Mouse (Mus musculus) CD4-positive helper T cell, adult 2 months (primary cell): Measurements from ENCODE around the gene Wnt9a.
"Not testable (repeated sequence)": the region's sequence is repeated elsewhere in the genome, so short reads cannot be mapped to it uniquely, and the experiment has no call there.

Source experiments
- DNase-seq: peaks from one replicate; pipeline ENCODE4 v3.0.0-alpha.2; 2012; ENCODE audit warnings: low read depth, missing footprints, low spot score

Gene Wnt9a

DNA sequence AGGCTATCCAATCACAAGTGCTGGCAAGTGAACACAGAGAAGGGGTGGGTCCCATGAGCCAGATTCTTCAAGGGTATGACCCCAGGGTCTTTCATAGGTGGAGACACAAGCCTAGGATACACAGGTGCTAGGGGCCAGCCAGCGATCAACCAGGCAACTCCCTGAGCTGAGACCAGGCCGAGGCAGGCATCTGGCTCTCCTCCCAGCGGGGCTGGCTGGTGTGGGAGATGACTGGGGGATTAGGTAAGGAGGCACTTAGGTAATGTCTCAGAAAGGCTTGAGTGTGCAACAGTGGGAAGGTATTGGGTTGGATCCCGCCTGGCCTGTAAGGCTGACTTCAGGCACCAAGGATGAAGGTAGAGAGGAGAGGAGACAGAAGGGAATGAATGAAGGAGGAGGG lies 28.4 kb downstream of the Wnt9a start:
- DNase-seq = no peak

DNA sequence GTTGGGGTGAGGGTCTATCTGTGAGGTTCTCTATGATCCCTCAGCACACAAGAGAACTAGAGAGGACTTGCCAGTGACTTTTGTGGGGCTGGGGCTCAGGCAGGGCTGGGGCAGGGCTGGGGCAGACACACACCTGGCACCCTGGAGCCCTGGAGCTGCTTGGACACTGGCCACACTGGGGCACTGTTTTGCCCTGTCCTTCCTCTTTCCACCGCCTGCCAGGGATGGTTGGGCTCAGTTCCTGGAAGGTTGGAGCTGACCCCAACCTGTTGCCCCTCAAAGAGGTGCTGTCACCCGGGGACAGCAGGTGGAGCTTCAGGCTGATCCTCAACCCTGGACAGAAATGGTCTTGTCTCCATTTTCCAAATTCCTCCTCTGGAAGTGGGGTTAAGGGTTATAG lies 29.2 kb downstream of the Wnt9a start:
- DNase-seq = no peak

DNA sequence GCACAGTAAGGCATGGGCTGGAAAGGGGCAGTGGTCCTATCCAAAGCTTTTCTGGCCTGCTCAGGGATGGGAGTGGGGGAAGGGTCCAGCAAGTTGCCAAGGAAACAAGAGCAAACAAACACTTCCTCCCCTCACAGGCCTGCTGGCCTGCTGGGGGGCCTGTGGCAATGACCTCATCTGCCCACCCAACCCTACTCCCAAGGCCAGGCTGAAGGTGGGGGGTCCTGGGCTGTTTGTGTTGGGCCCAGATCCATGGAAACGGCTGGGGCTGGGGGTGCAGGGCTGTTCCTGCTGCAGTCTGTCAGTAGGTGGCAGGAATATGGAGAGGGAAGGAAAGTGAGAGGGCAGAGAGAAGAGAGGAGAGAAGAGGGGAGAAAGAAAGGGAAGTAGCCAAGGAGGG lies 29.7 kb downstream of the Wnt9a start:
- no peak for DNase-seq

DNA sequence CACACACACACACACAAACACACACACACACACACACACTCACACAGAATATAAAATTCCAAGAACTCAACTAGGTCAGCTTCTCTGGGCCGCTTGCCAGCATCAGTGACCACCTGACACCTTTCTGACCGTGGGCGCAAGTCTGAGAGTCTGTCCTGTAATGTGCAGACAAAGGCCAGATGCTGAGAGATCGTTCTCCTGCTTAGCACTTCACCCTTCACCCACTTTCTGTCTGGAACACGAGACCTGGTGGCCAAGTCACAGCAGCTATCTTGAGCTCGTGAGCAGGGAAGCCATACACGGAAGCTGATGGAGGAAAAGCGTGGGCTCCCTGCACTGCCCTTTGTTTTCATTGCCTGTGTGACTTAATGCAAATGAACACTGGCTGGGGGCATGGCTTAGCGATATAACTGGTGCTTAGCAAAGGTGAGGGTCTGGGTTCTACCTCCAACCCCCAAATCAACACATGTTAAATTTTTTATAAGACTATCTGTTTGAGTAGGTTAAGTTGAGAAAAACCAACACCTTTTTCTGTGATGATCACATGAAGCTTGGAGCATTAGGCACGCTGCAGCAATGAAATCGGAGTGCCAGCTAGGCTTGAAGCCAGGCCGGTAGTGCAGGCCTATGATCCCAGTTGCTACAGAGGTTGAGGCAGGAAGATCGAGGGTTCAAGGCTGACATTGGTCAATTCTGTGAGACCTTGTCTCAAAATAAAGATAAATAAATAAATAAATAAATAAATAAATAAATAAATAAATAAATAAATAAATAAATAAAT lies 31.4 kb downstream of the Wnt9a start:
- DNase-seq = no peak

DNA sequence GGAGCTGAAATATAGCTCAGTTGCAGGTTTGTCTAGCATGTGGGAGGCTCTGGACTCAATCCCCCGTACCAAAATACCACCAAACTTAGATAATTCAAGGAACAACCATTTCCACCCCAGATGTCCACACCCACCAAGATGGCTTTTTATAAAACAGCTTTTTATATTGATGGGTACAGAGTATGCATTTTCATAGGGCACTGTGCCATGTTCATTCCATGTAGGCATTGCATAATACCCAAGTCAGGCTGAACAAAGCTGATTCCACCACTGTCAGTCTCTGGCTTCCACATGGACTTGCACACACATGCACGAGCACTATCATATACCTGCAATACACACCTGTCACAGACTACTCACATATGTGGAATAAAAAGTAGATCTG lies 32.0 kb downstream of the Wnt9a start:
- DNase-seq = no peak

DNA sequence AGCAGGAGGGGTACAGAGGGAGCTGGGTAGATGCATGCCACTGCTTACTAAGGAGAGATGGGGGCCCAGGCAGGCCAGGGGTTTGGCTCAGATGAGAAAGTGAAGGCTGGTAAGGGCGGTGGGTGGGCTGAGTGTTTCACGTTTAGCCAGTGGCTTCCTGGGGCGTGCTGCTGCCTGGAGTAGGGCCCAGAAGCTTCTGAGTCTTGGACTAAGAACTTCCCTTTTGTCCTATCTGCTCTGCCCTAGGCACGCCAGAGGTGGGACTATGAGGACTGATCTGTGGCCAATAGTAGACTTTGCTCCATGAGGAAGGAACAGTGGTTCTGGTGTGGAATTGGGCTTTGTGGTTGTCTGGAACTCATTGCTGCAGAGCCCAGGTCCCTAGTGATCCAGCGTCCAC lies 36.2 kb downstream of the Wnt9a start:
- DNase-seq = no peak

DNA sequence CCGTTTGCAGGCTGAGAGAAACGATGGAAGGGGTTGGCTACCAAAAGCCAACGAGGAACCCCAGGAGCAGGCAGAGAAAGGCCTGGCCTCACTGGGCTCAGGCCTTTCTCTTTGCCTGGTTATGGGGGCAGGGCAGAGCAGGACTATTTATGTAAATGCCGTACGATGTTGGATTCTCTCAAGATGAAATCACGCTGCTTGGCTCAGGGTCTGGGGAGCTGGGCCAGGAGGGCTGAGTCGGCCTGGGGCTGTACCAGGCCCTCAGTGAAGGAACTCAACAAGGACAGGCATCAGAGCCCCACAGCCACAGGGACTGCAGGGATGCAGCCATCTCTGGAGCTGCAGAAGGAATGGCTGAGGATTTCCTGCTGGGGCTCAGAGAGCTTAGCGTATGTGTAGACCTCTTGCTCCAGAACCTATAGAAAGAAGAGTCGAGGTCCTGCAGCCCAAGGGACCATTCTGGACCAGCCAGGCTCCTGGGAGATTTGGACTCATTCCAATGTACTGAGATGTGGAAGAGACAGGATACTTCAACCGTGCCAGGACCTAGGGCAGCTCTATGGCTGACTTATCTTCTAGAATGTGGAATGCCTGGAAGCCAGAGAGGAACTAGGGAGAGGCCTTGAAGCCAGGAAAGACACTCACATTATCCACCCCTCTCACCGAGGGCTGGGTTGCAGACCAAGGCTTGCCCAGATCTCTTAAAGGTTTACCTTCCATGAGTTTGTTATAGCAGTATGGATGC lies 39.6 kb downstream of the Wnt9a start:
- DNase-seq = no peak

DNA sequence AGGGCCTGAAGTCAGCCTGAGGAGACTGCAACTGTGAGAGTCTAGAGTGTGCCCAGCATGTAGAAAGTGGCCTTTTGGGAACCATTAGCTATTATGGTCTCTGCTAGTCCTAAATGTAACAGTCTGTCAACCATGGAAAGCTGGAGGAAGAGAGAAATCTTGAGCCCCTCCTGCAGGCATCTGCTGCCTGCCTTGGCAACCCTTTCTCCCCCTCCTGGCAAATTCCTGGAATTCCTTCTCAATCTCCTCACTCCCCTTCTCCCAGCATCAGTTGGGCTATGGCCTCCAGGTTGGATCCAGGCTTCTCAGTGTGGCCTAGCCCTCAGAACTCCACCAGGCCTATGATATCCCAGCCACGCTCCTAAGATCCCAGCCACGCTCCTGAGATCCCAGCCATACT lies 43.6 kb downstream of the Wnt9a start:
- DNase-seq = no peak

DNA sequence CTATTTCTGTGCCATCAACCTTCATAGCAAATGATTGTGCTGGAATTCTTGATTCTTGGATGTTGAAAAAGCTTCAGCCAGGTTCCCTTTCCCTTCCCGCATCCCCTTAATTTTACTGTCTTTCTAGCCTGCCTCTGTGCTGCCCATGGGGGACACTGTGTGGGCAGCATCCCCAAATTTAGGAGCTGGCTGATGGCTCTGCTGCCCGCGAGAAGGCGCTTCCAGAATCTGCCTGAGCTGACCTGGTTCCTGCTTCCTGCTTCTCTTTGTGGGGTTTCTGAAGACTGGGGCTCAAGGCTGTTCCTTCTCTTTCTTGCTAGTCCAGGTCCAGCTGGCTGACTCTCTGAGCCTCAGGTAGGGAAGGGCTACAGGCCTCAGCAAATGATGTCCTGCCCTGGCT lies 48.1 kb downstream of the Wnt9a start:
- DNase-seq = no peak

DNA sequence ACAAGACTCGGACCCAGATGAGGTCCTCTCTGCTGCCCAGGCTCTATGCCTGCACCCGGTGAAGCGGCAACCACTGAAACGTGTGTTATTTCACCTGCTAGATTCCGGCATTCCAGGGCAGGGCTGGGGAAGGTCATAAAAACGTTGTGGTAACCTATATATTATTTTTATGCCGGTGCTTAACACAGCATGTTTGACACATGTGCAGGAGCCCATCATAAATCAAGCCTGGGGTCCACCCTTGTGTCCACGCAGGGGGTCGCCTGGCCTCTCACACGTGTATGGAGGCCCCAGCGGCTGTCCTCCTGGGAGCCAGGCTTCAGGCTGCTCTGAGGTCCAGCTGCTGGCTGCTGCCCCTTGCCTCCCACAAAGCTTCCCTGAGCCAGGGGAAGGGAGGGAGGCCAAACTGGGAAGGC lies 50.2 kb downstream of the Wnt9a start:
- no peak for DNase-seq

DNA sequence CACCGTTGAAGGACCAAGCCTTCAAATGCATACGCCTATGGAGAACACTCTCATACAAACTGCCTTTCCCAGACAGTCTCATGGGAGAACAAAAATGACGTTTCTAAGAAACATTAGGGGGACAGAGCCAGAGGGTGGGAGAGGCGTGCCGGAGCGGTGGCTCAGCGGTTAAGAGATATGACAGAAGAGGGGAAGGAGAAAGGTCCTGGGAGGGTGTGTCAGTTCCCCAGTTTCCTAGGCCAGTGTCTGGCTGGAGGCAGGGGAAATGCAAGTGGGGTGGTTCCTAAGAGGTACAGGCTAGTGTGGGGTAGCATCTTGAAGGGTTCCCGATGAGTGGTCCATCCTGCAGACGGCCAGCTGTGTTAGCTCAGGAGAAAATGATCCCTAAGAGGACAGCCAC lies 54.6 kb downstream of the Wnt9a start:
- DNase-seq = no peak

DNA sequence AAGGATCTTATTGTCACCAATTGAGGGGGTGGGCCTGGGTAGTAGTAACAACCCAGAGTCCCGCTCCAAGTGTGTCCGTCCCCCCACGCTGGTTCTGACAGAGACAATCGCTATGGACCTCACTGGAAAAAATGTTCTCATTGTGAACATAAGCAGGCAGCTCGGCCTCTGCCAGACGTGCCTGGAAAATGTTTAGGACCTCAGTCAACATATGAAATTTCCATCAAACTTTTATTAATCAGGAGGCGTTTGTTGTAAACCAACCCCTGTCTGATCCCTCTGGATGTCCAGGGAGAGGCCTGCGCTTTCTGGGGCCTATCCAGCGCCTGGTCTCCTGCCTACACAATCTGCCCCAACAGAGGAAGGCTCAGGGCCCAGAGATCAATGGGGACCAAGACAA lies 57.3 kb downstream of the Wnt9a start:
- no peak for DNase-seq

DNA sequence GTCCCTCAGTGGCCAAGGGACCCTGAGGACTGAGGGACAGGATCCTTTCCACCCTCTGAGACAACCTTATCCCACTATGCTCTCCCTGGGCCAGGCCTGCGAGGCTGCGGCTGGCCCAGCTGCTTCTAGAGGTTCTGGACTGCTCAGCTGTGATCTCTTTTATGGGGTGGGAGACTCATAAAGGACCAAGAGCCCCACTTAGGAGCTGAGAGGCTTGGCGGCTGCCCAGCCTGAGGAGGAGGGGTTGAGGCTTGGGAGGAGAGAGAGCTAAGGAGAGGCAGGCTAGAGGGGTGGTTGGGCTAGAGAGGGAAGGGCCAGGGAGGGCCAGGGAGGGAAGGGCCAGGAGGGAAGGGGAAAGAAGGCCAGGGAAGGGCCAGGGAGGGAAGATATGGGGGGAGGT lies 57.7 kb downstream of the Wnt9a start:
- no peak for DNase-seq

DNA sequence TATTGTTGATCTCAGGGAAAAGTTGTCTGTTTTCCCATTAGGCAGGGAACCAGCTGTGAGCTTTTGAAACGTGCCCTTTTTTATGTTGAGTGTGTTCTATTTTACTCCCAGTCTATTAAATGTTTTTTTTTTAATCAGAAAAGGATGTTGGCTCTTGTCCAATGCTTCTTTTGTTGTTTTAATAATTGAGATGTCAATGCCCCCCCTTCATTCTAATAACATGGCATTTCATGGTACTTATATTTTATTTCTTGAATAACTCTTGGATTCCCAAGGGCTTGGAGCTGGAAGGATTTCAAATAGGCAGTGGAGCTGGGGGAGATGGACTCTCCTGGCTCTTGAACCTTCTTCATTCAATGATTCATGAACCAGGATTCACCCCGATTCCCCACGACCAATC lies 59.3 kb downstream of the Wnt9a start:
- no peak for DNase-seq

DNA sequence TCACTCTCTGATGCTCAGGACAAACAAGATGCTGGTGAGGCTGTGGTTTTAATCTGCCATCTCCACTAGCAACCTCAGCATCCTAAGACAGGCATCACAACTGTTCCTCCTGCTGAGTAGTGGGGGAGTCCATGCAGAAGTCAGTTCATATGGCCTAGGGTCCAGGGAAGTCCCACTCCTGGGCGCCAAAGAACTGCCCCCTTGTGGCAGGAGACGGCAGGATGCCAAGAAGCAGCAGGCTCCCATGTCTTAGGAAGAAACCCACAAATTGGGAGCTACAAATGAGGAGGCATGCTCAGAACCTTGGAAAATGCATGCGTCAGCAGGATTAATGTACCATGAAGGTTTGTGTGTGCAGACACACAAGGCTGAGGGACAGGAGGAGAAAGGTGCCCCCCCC lies 59.9 kb downstream of the Wnt9a start:
- DNase-seq = no peak

DNA sequence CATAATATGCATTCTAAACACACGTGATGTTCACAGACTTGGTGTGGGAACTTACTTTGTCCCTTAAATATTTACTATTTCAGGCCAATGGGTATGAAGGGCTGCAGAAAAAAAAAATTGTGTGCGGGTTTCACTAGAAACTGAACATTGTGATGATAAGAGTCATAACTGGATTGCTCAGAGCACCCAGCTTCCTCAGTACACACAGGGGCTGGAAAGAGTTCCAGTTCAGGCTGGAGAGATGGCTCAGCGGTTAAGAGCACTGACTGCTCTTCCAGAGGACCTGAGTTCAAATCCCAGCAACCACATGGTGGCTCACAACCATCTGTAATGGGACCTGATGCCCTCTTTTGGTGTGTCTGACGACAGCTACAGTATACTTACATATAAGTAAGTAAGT lies 61.2 kb downstream of the Wnt9a start:
- not testable (repeated sequence) for DNase-seq

DNA sequence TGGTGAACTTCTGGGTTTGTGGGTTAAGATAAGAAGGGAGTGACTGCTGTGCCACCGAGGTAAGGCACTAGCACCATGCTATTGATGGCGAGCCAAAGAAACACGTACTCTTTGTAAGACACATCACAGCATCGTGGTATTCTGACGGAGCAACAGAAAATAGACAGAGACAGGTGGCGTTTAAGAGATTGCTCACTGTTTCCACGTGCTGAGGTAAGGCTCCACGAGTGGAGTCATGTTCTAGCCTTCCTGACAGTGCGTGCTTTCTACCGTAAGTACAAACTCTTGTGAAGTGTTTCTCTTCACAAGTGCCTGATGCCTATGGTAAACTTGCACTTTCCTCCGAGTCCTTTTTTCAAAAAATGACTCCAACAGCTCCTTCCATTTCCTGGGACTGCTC lies 63.1 kb downstream of the Wnt9a start:
- no peak for DNase-seq

DNA sequence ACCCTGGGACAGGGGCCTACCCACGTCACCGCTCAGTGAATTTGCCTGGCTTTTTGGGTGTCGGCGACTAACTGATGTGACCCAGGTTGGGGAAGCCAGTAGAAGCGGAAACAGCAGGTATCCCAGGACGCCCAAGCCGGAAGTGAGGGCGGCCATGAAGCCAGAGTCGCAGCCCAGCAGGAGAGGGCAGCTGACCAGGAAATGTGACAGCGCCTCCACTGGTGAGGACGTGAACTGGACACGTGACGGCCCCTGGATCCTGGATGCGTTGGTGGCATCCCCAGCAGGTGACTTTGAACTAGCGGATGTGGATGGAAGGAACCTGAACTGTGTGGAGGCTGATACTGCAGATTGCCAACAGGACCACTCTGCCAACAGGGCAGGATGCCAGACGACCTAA lies 68.7 kb downstream of the Wnt9a start, which contains the start of gene Prss38:
Gene Prss38, minus strand, starts transcription at position 183 of the 400 bp plus-strand sequence.
- no peak for DNase-seq

DNA sequence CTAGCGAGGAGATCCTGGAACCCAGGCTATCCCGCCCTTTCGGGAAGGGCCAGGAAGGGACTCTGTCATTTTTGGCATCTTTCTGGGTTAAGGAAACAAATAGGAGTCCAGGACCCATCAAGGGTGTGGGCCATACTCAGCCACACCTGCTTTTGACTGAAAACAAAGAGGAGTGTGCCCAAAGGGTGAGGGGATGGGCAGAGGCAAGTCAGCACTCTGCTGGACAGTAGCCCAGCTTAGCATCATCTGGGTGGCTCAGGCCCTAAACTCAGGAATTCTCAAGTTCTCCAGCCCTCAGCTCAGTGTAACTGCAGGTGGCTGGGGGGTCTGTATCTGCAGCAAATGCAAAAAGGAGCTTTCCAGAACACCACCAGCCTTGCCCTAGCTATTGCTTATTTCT lies 71.3 kb downstream of the Wnt9a start:
- DNase-seq = no peak

DNA sequence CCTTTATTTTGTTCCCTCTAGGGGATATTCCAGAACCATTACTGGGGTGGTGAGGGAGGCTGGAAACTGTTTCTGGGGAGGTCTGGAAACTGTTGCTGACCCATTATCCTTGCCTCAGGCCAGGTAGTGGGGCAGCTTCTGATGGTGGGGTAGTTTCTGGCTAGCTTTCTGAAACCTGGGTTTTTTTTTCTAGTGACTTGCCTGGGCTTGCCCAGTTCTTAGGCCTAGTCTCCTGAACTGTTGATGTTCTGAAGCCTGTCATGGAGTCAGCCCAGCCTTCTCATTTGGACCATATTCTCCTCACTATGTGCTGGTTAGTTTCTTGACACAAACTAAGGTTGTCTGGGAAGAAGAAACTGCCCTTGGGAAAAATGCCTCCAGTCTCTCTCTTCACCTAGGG lies 72.8 kb downstream of the Wnt9a start:
- DNase-seq = no peak
